Mouse (Mus musculus): Measurements from ENCODE around the gene Eps15.

DNA sequence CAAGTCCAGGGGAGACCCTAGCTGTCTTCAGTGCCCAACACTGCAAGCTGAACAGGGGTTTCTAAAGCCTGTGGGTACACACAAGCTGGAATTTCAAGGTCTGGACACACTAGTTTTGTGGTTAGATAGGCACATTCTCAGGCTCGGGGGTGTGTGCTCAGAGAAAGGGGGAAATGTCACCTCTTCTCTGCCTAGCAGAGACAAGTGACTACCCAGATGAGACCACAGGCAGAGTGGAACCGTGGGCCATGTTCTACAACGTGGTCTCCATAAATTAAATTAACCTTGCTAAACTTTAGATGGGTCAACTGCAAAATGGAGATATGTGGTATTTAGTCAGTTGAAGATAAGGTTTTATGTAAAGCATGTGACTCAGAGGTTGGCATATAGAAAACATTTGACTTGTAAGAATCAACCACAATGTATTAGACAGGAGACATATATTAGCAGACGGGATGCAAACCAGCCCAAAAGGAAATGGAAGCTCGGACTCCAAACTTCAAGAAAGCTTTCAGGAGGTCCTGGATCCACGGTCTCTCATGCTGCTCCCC is 113.2 kb downstream of the Eps15 start:
- TF ChIP-seq CTCF (IDR thresholded peaks at IDR 0.05; ENCODE audit: low read depth, low read length) (no peak), POLR2A (IDR thresholded peaks at IDR 0.05; ENCODE audit: extremely low read depth, insufficient read depth, low read length) (no peak)
